Mouse (Mus musculus) 3134 (cell line): ENCODE measurements around the gene Exosc9.
"Not testable (repeated sequence)": the region's sequence is repeated elsewhere in the genome, so short reads cannot be mapped to it uniquely, and the experiment has no call there.

ENCODE experiments used
- DNase-seq: peaks from one replicate; pipeline ENCODE4 v3.0.0-alpha.2; 2011; ENCODE audit warnings: low spot score; ENCODE audit not compliant: insufficient read length; ENCODE audit errors: extremely low read depth

Gene Exosc9

DNA sequence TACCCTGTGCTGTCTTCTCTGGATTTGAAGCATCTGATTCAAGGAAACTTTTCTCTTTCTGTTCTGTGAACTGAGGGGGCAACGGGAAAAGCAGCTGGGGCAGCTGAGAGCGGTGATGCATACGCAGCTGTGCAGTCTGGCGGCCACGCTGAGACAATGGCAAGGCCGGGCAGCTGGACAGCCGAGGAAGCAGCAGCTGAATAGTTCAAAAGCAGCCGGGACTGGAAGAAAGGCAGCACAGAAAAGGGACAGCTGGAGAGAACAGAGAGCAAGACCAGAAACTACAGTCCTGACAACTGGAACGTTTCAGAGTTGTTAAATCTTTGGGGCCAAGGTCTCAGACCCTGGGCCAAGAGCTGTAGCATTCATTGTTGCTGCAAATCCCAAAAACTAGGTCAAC lies 1.1 kb upstream of the Exosc9 start:
- DNase-seq: no peak

DNA sequence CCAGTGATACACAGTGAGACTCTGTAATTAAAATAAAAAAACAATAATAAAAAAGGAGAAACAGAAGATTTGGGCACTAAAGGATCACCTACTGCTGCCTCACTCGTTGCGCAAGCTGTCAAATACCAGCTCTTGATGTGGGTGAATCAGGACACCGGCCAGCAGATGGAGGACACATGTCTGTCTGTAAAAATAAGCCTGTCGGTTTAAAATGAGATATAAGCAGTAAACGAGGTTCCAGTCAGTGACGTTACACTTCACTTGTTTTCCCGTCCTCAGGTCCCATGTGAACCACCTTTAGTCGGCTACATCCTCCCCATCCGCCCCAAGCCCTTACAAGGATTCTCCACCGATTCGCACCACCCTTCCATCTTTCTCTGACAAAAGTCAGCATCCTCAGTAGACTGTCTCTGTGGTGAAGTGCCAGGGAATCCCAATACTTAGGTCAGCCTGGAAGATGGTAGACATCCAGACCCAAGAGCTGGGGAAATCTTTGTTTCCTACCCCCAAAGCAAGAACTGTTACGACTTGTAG lies 488 bp upstream of the Exosc9 start:
- no peak for DNase-seq

DNA sequence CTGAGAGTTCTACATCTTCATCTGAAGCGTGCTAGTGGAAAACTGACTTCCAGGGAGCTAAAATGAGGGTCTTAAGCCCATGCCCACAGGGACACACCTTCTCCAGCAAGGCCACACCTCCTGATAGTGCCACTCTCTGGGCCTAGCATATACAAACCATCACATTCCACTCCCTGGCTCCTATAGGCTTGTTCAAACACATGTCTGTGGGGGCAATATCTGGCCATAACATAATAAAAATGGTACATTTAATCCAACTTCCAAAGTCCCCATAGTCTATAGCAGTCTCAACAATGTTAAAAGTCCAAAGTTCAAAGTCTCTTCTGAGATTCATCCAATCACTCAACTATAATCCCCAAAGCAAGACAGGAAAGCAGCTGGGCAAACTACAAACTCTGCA lies 5.2 kb downstream of the Exosc9 start:
- no peak for DNase-seq

DNA sequence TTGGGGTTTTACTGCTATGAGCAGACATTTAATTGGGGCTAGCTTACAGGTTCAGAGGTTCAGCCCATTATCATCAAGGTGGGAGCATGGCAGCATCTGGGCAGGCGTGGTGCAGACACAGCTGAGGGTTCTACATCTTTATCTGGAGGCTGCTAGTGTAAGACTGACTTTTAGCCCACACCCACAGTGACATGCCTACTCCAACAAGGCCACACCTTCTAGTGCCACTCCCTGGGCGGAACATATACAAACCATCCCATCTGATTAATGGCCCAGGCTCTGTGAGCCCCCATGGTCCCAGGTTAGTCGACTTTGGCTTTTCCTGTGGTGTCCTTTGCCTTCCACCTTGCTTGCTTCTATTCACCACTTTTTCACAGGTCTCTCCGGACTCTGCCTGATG lies 7.2 kb downstream of the Exosc9 start:
- DNase-seq: no peak

DNA sequence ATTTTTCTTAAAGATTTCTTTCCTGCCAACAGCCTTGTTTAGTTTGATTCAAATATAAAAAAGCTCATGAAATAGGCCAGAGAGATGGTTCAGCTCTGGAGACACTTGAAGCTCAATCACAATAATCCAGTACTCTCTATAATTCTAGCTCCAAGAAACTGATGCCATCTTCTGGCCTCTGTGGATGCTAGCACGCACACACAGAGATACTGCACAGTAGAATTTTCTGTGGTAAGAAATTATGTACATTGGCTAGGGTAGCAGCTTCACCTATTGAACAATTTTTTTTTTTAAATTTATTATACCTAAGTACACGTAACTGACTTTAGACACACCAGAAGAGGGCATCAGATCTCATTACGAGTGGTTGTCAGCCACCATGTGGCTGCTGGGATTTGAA lies 11.3 kb downstream of the Exosc9 start:
- no peak for DNase-seq

DNA sequence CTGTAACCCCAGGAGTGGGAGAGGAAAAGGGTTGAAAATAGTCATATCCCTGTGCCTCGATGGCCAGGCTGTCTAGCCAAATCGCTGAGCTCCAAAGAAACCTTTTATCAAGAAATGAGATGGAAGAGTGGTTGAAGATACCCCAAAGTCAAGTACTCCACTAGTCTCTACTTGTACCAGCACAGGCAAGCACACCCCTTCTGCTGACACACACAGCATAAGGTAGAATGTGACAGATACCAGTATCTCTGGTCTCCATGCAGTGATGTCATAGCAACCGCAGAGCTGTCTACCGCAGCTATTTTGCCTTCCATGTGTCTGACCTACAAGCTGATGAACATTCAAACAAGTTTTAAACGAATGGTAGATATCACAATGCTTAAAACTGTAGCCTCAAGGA lies 17.4 kb downstream of the Exosc9 start:
- DNase-seq: no peak

DNA sequence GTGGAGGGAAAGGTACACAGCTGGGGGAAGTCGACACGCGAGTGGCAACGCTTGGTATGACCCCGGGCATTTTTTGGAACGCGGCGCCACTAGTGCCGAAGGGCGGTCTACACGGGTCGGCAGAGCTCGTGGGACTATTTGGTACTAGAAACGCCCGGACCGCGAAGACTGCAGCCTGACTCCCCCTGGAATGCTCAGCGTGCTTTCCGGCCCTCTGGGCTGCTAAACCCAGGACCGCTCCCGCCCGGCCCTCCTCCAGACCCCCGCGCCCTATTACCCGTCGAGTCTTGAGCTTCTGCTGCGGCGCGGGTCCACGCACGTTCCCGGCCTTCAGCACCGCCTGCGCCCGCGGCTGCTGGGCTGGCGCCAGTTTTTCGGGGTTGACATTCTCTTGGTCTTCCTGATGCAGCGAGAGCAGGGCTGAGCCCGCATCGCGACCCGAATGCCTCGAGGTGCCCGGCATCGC lies 19.0 kb downstream of the Exosc9 start:
- DNase-seq: no peak

DNA sequence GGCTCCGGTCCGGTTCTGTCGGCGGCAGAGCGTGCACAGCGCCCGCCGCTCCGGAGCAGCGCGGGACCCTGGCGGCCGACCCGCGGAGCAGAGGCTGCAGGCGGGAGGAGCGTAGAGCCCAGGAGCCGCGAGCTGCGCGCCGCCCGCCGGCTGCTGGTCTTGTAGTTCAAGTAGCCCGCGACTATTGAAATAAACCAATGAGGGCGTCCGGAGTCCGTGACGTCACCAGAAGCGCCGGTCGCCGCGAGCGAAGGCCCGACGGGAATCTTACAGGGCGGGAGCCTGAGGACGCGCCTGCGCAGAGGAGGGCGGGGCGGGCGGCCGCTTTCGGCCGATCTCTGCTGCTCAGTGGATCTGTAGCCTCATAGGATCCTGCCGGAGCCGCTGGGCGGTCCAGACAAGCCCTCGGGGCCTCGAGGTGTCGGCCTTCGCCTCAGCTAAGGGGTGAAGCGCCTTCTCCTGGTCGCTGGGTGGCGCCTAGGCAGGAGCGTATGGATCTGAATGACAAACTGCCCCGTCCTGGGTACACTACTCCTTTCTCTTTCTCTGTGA lies 19.5 kb downstream of the Exosc9 start, which contains the start of gene Ccna2:
Ccna2 (minus strand) TSS at position 324 of the 552 bp plus-strand sequence.
- peak; percentile 100 for DNase-seq

DNA sequence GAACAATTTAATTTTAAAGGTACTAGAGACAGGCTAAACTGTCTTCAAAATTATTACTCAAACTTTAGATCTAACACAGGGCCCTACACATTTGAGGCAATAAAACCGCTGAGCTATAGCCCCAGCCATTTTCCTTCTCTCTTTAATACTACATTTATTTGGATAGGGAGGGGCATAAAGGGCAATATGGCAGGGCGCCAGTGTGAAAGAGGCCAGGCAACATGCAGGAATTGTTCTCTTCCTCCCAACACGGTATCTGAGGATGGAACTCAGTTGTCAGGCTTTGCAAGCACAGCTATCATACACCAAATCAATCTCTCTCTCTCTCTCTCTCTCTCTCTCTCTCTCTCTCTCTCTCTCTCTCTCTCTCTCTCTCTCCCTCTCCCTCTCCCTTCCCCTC lies 46.4 kb downstream of the Exosc9 start:
- DNase-seq: no peak

DNA sequence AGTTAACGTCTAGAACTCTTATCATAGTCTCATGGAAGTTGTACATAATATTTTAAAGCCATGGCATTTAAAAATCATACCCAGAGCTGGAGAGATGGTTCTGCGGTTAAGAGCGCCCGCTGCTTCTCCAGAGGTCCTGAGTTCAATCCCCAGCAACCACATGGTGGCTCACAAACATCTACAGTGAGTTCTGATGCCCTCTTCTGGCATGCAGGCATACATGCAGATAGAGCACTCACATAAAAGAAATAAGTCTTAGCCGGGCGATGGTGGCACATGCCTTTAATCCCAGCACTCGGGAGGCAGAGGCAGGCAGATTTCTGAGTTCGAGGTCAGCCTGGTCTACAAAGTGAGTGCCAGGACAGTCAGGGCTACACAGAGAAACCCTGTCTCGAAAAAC lies 47.4 kb downstream of the Exosc9 start:
- not testable (repeated sequence) for DNase-seq

DNA sequence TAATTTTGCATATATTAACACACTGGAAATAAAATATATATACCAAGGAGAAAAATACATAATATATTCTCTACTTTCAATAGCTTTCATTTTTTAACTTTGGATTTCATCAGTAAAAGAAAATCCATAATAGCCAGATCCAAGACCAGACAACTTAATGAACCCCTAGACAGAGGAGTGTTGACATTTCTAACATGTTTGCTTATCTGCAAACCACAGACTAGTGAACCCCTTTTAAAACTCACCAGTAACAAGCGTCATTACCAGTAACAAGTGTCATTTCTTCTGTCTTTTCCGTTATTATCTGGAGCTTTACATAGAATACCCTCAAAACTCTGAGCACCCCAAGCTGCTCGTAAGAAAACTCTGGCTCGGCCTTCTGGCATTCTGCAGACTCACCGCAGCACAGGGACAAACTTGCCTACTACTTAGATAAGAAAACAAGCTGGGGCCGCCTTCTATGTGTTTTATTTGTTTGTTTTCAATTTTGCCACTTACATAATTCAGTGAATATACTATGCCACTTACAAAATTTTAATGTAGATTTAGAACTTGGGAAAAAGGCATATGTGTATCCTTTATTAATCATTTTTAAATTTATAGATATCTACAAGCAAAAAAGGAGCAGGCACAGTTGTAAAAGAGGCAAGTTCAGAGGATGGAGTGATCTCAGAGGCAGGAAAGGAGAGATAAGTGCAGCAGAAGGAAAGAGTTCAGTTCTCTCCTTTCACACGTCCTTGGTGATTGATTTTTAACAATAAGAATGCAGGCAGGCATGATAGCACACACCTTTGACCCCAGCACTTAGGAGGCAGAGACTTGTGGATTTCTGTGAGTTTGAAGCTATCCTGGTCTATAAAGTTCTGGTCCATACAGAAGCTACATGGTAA lies 53.7 kb downstream of the Exosc9 start:
- no peak for DNase-seq

DNA sequence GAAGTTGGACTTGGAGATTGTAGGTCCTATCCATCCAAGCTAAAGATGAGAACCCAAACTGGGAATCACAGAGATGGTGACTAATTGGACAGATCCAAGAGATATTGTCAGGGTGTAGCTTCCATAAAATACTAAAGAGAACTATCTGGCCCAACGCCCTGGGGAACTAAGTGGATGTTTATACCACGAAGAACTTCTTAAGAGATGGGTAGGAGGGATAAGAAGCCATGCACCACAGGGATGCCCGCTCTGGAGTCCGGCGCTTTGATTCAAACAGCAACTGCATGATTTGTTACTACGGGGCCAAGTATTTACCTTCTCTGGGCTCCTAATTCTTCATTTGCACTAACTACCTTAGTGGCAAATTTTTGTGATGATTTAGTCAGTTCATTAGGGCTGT lies 60.3 kb downstream of the Exosc9 start:
- DNase-seq: no peak

DNA sequence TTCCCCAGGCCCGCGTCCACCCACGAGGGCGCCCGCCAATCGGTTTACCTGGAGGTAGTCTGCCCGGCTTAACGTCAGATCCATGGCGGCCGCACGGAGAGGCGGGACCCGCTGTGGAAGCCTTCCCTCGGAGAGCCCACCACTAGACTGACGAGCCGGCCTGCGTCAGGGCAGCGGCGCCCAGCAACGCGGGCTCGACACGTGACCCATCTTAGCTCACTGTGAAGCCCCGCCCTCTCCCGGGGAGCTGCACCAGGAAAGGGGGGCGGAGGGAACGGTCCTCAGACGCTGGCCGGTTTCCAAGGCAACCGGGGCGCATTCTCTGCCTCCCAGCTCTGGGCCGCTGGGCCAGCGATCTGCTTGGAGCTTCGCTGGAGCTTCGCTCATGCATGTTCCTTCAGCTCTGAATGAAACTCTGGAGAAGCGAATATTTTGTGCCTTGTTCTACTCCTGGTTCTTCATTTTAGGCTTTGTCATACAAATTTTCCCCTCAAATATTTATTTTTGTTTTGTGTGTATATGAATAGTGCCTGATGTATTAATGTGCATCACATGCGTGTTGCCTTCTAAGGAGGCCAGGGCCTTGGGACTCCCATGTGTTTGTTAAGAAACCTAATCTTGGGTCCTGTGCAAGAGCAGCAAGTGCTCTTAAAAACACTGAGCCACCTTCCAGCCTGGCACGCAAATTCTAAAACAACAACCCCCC lies 60.9 kb downstream of the Exosc9 start, which contains the start of gene Bbs7:
Bbs7 (minus strand) TSS at position 276 of the 706 bp plus-strand sequence.
- peak; percentile 92 for DNase-seq

DNA sequence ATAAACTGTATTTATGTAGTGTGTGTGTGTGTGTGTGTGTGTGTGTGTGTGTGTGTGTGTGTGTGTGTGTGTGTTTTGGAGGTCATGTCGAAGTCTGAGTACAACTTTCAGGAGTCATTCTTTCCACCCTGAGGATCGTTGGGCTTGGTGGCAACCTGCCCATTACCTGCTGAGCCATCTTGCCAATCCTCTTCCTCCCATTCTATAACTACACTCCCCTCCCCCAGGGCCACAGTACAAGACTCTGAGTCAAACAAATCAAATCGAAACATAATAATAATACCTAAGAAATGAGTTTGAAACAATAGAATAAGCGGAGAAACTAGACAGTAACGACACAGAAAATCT lies 61.5 kb downstream of the Exosc9 start:
- DNase-seq: no peak
